Mouse (Mus musculus) adrenal gland, postnatal 0 days (tissue): ENCODE results near the gene Lonrf3. TPM values are rescaled to one million over a fixed set of nuclear protein-coding genes. Genes with fewer than 3 reads are reported as not detected.

Experiments
- microRNA-seq: library from miRNA; unstranded; fragments of <30 nt; microRNA quantifications from one replicate; pipeline ENCODE4, GENCODE M21; 2016; ENCODE audit warnings: borderline replicate concordance; ENCODE audit not compliant: insufficient number of aligned reads
- polyA plus RNA-seq: library from polyadenylated mRNA; unstranded; fragments of >200 nt; fragmentation: Nextera tagmentation; extraction: Ambion mirVana; gene quantifications from 2 replicates; pipeline ENCODE4 v1.2.1, GENCODE M21; 2015

Lonrf3 gene
- polyA plus RNA-seq, result 0.24 and 0.55 TPM in 2 replicates

GRCm38 (mm10) chrX:36328271-36329039 lies at the start of gene Lonrf3:
Lonrf3 (plus strand) TSS chrX:36328353.

DNA sequence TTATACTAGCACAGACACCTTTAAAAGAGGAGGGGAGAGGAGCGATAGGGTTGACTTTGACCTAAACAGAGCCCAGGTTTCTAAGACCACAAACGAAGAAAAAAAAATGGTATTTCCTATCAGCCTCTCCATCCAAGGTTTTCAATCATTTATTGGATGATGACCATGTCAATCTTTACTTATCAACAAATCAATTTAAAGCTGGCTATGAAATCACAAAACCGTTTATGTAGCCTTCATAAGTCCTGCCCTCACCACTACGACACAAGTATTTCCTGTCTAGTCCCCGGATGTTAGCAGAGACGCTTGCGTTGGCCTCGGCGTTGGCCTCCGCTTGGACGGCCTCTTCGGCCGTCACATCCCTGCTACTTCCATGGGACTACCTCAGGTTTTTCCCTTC lies 72.8 kb downstream of the Lonrf3 start, which contains the start of gene Gm6268:
Gene Gm6268, plus strand, starts transcription at position 301 of the 400 bp plus-strand sequence.

Small RNA genes within 50 kb of the gene (microRNA-seq; reads per million reads assigned to microRNA genes)
- gene Gm44485, result not detected

Other genes with a start within 250 kb of the Lonrf3 start
- 10.7 TPM in 2 replicates for gene Il13ra1, start 216.2 kb upstream of the Lonrf3 start, polyA plus RNA-seq
- 21.3 and 54.8 TPM in 2 replicates for gene Zcchc12, start 132.4 kb upstream of the Lonrf3 start, polyA plus RNA-seq
- not detected in 2 replicates for gene Gm6268, start 72.9 kb downstream of the Lonrf3 start, polyA plus RNA-seq
- 0.44 and 0.90 TPM in 2 replicates for gene Gm14569, start 163.5 kb downstream of the Lonrf3 start, polyA plus RNA-seq